Mouse (Mus musculus) urinary bladder, postnatal 10 days (tissue): ENCODE measurements around the gene Lrp2bp.
A peak's percentile ranks its signal among the peaks of the same experiment; 100 is the strongest.

ENCODE experiments used
- DNase-seq: peaks from one replicate; pipeline ENCODE4 v3.0.0; 2022; ENCODE audit warnings: low spot score

Gene Lrp2bp

DNA sequence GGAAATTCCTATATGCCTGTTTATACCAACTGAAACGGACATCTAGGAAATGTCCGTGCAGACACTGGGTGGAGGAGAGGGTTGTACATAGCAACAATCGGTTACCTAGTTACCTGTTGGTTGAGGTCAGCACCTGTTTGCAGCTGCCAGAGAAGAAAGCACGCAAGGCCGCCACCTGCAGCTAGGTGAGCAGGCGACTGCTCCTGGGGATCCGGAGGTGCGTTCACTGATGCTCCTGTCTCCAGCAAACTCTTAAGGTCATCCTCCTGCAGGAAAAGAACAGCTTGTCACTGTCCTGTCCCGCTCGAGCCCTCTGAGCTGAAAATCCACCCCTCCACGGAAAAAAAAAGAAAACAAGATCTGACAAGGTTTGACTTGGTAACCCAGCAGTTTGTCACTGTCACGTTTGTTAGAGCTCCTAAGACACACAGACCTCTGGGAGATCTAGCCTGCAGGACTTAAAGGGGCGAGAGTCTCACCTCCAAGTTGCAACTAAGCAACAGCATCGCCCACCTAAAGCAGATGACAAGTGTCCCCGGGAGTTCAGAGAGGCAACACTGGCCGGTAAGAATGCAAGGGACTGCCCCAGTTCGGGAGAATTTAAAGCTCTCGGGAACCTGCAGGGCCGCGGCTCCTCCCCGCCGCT lies at the start of gene Lrp2bp:
Lrp2bp (plus strand) TSS at position 166 of the 646 bp plus-strand sequence.
- no peak for DNase-seq

DNA sequence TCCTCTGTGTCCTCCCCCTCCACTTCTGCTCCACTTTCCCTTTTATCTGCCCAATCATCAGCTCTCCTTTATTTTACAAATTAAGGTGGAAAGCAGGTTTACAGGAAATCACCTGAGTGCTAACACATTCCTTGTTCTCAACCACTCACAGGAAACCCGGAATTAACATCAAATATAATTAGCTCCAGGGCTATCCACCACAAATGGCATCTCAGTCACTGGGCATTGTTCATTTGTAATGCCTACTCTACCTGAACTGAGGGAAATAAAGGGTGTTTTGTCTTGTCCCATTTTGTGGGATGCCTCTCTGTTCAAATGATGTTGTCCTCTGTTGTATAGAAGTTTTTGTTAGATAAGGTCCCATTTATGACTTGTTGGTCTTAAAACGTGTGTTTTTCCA lies 48.5 kb upstream of the Lrp2bp start:
- DNase-seq: no peak

DNA sequence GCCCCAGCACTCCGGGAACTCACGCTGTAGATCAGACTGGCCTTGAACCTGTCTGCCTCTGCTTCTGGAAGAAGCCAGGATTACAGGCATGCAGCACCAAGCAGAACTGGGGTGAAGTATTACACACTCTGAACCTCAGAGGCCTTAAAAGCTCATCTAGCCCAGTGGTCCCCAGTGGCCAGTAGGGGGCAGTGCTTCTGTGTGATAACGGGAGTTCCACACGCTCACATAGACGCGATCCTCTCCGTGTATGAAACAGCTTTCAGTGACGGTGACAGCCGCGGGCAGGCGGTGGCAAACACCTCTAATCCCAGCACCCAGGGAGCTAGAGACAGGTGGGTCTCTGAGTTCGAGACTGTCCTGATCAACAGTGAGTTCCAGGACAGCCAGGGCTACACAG lies 28.2 kb upstream of the Lrp2bp start:
- no peak for DNase-seq

DNA sequence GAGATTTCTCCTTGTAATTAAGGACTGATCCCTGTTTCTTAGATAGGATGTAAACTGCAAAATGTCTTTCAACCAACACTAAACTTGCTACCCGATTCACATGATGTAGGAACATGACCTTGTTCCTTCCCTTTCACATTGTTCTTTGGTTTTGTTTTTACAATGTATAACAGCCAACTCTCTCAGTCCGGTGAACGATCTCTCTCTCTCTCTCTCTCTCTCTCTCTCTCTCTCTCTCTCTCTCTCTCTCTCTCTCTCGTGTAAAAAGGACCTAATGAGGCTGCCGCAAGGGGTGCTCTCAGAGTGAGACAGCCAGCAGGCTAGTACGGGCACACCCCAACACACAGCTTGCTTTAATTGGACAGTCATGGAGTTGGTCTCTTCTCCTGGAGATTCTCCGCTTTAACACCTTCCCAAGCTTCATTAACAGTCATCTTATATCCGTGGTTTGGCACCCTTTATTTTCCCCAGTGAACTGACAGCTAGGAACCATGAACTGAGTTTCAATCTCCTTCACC lies 25.1 kb upstream of the Lrp2bp start:
- no peak for DNase-seq

DNA sequence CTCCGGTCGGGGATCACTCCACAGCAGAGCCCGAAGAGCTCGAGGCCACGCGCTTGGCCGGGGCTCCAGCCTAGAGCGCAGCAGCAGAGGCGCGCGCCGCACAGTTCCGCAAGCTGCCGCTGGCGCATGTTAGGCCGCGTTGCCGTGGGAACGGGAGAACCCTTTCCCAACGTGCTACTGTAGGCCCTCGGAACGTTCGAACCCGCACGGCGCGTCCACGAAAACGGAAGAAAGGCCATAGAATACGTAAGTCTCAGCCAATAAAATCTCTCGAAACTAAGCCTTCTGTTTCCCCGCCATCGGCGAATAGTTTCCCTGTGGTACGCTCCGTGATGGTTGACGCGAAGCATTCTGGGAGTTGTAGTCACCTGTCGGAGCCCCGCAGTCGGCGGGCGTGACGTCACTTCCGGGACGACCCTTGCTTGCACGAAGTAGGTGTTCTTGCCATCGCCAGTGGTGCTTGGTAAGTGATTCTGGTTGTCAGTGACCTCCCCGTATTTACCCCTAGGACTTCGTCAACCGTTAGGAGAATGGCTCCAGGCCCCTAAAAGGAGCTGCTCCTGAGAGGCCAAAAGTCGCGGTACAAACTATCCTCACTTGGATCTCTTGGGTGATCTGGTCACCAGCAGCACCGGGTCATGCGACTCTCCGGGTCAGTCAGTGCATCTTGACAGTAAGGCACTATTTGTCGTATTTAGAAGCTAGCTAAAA lies 23.8 kb upstream of the Lrp2bp start, which contains the start of the genes 1700029J07Rik and Ufsp2:
1700029J07Rik (minus strand) TSS at position 127 of the 711 bp plus-strand sequence.
Ufsp2 (plus strand) TSS at position 403 of the 711 bp plus-strand sequence.
- peak; percentile 88 for DNase-seq

DNA sequence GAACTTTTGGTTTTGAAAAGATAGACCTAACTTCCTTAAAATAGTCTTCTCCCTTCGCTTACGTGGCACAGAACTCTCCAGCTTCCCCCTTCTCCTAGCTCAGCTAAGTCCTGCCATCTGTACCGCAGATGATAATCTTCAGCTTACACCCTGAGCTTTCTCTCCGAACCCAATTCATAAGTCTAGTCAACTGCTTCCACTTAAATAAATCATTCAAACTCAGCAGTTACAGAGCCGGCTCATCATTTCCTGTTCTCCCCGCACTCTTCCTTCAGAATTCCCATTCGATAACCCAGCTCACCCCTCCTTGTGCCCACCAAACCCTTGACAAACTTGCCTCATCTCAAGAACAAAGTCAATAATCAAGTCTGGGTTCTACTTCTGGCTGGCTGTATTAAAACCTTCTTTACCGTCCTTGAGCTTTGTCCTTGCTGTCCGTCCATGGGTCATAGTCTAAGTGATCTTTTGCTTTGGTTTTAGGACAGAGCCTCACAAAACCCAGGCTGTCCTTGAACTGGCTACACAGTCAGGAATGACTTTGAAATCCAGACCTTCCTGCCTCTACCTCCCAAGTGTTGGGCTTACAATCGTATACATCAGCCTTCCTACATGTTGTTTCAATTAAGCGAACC lies 23.1 kb upstream of the Lrp2bp start:
- DNase-seq: no peak

DNA sequence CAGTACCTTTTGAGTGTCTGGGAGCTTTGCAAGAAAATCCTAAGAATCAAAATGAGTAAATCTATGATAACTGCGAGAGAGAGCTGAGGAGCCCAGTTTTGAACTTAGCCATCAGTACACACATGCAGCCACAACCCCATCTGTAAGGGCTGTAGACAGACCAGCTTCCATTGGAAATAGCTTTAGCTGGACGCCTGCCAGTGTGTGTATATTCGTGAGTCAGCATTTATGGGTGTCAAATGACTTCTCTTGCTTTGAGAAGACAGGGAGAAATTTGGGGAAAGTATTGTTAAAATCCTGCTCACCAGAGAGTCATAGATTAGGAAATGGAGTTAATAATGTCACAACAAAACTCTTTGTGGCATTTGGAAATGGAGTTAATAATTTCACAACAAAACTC lies 12.4 kb upstream of the Lrp2bp start:
- DNase-seq: no peak

DNA sequence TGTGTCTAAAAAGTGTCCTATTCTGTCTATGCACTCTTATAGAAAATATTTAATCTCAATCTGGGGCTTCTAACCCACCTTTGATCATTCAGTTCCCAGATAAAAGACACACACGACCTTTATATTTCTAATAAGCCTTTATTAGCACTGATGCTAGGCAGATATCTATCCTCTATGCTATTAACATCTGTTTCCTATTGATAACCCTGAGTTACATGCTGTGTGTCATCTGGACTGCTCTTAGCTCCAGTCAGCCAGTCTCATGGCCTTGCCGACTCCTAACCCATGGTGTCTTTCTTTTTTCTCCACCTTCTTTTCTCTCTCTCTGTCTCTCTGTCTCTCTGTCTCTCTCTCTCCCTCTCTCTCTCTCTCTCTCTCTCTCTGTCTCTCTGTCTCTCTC lies 10.9 kb upstream of the Lrp2bp start:
- DNase-seq: no peak

DNA sequence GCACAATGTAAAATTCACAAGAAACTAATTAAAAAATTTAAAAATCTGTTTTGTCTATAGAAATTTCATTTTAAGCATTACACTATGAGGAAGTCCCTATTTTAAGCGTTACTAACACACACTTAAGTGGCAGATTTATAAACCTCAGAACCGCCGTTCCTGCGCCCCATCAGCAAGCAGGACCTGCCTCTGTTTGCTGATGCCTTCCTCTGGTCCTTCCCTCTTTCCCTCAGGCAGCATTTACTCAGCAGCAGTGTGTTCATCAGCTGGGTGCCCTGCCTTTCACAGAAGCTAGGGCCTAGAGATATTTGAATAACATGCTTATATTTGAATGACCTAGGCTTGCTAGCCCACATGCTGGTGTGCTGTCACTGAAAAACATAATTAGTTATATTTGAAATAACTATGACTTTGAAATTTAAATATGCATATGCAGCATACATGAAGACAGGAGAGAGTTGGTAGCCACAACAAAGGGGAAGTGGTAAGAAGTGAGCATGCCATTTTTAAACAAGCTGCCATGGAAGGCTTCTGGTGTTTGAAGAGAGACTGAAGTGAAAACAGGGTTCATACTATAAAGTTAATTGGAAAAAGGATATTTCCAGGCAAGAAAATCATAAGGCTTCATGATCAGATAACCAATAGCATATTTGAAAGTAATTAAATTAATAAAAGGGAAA lies 8.3 kb upstream of the Lrp2bp start:
- no peak for DNase-seq

DNA sequence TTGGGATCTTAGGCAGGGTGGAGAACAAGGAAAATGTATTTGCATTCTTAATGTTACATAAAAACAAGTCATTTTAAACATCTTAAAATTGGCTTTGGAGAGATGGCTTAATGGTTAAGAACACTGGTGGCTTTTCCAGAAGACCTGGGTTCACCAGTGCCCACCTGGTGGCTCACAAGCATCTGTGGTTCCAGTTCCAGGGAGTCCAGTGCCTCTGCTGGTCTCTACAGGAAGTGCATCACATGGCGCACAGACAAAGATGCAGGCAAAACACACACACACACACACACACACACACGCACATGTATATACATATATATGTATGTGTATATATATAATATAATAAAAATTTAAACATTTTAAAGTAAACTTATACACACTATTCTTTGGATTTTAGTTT lies 5.0 kb upstream of the Lrp2bp start:
- DNase-seq: no peak

DNA sequence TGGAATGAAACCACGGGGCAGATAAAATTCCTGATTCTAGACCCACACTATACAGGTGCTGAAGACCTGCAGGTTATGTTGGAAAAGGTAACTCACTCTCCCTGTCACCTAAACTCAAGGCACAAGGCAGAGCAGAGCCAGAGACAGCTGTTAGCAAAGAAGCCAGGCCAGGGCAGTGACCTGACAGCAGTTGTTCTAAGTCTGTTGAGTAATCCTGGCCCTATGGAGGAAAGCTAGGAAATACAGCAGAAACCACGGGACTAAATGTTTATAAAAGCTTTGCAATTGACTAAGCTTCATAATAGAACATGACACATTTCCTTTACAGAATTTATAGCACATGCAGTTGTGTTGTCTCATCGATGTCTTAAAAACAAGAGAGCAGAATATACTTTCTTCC lies 3.5 kb upstream of the Lrp2bp start:
- DNase-seq: no peak

DNA sequence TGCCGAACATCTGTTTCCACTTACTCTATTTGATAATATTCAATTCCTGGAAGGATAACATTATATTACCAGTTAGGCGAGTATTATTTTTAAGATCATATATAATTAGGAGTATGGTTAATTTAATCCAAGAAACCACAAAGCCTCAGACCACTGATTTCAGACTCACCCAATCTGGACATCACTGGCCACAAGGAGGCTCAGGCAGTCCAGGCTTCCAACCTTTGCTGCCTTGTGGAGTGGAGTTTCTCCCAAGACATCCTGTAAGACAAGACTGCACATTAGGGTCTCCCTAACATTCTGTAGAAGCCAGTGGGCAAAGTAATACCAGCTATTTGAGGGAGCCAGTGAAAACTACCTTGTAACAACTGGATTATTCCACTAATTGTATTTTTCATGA lies 875 bp upstream of the Lrp2bp start:
- no peak for DNase-seq

DNA sequence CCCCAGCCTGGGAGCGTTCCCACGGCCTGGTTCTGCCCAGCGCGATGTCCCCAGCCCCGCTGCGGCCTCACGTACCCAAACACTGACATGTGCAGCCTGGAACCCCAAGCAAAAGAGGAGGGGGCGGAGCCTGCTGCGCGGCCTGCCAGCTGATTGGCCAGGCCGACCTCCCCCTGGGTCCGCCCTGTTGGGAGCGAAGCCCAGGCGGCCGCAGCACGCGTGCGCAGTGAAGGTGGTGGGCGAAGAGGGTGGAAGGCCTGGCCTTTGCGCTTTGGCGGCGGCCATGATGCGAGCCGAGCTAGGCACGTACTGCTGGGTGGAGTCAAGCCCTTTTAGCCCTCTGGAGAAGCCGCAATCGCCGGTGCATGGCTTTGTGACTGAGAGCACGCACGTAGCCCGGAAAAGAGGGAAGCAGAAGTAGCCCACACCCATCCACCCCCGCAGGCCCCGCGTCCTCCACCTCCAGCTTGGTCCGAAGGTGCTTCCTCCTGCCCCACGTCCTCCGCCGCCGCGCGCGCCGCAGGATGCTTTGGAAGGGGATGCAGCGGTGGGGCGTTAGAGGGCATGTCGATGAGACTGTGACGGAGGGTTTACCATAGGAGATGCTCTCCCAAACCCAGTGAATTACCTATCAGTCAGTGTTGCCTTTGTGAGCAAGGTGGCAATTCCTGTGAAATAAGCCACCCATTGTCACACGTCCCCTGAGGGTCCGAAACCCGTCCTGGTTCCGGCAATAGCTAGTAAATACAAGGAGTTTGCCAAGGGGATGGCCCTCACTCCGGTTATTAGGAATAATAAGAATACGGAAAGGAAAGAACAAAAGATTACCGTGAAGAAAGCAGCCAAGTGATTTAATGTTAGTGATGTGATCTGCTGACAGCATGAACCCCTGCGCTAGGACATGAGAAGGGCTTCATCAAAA lies 942 bp downstream of the Lrp2bp start:
- peak; percentile 97 for DNase-seq

DNA sequence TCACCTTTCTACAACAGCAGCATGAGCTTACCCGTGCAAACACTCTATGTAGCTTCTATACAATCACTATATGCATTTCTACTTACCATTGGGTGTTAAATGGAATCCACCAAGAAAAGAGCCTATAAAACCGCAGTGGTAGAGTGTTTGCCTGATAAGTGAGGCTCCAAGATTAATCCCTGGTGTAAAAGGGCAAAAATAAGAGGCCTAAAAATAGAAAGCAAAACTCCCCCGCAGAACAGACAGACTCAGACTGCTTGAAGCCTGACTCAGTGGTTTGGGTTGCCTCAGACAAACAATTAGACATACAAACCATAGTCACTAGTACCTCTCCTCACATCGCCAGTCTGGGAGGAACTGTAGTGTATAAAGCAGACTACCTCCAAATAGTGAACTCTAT lies 6.5 kb downstream of the Lrp2bp start, which contains the start of gene Ankrd37:
Ankrd37 (minus strand) TSS at position 112 of the 400 bp plus-strand sequence.
- DNase-seq: no peak

DNA sequence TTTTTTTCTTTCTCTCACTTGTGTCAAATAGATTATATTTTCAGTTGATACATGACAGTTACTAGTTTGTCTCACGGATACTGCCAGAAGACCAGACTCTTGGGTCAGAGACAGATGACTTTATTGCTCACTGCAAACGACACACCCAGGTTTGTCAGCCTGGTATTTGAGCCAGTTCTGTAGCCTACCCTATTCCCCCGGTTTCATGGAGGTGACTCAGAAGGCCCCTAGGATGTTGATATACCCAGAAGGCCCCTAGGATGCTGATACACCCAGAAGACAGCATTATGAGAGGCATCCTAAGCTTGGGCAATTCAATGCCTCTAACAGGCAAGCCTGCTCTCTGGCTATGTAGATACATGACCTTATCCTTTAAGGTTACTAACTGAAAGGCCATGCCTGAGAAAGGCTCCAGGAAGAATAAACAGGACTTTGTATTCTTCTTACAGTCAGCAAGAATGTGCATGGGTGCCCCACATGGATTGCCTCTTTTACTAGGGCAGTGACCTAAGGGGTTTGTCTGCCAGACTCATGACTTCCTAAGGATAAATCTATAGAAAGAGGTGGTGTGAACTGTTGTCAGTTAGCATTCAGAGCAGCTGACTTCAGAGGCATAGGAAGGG lies 8.1 kb downstream of the Lrp2bp start:
- no peak for DNase-seq

DNA sequence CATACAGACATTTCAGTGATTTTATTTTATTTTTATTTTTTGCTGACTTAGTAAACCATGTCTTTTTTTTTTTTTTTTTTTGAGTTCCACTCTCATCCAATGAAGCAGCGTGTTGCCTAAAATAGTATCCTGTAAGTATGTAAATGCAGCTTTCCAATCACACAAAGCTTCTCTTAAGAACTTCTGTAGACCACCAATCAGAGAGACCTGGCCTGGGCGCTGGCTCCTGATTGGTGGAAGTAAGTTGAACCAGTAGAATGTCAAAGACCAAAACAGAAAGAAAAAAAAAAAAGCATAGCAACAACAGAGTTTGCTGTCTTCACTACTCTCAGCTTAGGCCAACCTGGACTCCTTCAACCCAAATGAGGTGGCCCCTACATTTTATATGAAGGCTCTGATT lies 11.2 kb downstream of the Lrp2bp start:
- no peak for DNase-seq

DNA sequence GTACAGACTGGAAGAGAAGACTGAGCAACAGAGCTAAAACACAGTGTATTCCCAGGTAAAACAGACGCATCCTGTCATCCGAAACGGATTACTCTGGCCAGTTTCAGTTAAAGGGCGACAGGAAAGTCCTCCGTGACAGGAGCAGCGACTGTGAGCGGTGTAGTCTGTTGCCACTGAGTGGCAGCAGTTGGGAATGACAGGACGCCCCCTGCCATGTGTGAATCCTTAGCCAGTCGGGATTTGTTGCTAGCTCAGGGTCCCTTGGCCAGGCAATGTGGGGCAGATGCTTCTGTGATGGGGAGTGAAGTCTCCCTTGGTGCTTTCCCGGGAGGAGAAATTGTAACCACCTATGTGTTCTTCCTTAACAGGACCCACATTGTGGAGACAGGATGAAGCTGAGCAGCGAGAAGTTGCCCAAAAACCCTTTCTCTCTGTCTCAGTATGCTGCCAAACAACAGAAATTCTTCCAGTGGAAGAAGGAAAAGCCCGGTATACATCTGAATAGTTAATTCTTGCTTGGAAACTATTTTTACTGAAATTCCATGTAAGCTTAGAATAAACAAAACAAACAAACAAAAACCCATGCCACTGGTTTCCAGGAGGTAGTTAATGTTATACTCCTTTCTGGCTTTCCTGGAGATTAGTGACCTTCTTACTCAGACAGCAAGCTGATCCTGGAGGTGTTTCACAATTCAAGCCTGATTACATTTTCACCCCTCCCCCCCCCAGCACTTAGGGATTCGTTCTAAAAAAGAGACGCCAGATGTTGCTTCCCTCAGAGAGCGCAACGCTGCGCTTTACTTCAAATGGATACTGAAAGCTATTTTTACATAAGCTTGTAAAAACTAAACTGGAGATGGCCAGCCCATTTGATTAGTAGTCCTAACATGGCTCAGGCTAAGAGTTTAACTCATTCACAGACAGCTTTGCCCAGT lies 11.9 kb downstream of the Lrp2bp start:
- no peak for DNase-seq

DNA sequence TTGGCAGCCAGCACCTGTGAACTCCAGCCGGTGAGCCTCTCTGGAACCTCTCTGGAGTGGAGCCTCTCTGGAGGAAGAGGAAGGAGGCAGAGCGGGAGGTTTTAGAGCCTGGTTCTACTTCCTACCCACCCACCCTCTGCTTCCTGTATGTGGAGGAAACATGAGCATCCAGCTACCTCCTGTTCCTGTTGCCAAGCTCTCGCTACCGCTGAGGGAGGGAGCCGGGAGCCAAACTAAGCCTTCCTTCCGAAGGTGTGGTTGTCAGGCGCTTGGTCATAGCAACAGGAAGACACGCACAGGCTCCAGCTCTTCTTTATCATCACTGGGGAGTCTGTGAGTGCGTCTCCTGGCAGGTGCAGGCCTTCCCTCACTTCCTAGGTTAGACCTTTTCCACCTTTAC lies 23.1 kb downstream of the Lrp2bp start:
- DNase-seq: no peak

DNA sequence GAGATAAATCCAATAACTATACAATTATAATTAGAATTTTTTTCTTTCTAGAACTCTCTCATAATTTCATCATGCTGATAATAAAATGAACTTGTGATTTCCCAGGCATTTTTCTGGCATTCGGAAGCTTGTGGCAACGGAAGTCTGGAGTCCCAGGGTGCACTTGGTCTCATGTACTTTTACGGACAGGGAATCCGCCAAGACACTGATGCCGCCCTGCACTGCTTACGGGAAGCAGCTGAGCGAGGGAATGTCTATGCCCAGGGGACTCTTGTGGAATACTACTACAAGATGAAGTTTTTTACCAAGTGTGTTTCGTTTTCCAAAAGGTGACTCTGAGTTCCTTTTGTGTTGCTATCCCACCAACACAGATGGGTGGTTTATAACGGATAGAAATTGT lies 23.7 kb downstream of the Lrp2bp start:
- DNase-seq: no peak

DNA sequence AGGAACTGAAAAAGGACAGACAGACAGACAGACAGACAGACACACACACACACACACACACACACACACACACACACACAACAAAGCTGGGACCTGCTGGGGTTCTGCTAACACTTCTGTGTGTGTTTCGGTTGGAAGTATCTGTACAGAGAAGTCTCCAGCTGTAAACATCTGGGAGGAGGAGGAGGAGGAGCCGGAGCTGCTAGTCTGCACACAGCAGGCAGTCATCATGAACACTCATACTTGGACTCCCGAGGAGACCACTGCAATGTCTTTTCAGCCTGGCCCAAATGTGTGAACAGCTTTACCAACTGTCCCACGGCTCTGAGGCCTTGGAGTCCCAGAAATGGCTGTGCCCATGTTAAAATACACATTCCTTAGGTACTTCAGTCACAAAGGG lies 25.3 kb downstream of the Lrp2bp start:
- DNase-seq: no peak
